Mouse (Mus musculus): ENCODE measurements at regions not wholly inside any gene's neighbourhood (a gene's known extent, or its start where the extent isn't known, plus 50 kb on each side); places are given as distances from the start of the nearest gene placed in this dataset.

DNA sequence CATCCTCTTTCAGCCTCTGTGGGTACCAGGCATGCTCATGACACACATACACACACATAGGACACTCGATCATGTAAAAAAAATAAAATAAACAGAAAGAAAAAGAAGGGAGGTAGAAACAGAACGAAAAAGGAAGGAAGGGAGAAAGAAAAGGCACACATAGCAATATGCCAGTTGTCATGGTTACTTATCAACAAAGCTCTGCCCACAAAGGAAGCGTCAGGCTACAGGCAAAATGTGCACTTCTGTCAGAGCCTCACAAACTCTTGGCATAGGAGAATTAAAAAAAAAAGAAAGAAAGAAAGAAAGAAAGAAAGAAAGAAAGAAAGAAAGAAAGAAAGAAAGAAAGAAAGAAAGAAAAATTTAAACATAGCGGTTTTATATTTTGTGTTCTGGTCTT, 56.9 kb upstream of the Sox2 start:
- no peak for DNase-seq (ENCODE audit: extremely low spot score)

DNA sequence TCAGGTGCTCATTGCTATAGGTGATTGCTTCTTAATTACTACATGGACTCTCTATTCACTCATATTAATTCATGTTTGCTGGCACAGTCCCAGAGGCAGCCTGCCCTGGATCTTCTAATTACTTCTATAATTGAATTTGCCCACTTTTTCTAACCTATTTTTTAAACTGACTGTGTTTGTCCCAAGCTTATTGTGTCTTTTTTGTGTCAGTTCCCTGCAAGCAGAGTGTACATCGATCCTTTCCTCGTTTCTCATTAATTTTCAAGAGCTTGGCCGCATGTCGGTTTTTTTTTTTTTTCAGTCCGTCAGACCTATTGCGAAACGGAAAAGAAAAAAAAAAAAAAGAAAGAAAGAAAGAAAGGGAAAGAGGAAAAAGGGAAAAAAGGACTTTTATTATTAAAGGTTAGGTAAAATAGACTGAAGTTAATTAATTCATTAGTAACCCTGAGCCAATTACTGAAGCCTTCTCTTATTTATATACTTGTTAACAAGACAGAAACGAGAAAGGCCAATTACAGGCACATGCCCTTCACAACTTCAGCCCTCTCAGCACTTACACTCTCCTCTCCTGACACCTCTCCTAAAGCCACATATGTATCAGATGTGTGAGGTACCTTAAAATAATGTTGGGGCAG, 72.2 kb upstream of the Sox2 start:
- no peak for DNase-seq (ENCODE audit: extremely low spot score)

DNA sequence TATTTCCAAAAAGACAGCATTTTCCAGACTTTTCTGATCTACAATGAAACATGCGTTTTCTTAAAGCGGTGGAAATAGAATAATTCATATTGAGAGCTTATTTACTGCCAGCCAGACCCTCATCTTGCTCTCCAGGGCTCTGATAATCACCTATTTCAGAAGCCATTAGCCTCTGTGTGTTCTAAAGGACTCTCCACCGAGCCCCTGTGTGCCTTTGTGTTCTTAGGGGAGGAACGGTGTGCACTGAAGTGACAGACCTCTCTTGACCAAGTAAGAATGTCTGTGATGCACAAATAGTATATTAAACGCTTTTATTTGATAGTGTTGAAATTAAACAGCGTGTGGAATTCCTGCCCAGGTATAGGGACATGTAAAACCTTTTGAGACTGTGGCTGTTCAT, 73.1 kb upstream of the Sox2 start:
- DNase-seq (ENCODE audit: extremely low spot score): no peak

DNA sequence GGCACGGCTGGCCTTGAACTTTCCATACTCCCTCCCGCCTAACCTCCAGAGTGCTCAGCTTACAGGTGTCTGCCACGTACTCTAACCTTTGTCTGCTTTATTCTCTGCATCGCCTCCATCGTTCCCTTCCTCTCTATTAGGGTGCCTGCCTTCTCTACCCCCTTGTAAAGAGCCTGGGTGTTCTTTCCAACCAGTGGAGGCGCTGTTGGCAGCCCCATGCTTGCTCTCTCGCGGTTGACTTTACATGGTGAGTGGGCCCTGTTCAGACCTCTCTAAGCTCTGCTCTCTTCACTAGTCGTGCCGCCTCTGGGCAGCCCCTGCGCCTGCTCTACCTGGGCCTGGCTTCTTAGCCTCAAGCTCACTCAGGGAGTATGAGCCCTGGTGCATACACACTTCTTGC, 74.0 kb upstream of the Sox2 start:
- no peak for DNase-seq (ENCODE audit: extremely low spot score)

DNA sequence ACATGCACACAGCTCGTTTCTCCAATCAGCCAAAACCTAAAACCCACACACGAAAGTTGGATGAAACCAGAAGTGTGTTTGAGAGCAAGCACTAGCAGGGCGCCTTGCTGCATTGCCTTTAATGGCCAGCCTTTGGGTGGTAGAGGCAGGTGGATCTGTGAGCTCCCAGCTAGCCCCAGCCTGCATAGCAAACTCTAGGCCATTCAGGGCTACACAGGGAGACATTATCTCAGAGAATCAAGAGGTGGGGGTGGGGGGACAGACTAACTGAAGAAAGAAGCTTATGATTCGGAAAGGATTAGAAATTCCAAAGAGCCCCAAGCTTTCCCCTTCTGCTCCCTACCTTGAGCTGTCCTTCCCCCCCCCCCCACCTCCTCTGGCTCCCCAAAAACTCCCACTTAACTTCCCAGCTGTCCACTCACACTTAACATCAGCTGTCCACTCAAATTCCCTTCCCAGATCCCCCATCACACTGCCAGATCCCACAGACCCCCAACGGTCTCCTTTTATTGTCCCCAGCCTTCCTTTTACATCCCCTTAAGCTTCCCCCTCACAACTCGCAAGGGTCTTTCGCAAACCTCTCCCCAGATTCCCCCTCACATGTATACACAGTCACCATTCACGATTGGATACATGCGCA, 75.4 kb upstream of the Sox2 start:
- no peak for DNase-seq (ENCODE audit: extremely low spot score)

DNA sequence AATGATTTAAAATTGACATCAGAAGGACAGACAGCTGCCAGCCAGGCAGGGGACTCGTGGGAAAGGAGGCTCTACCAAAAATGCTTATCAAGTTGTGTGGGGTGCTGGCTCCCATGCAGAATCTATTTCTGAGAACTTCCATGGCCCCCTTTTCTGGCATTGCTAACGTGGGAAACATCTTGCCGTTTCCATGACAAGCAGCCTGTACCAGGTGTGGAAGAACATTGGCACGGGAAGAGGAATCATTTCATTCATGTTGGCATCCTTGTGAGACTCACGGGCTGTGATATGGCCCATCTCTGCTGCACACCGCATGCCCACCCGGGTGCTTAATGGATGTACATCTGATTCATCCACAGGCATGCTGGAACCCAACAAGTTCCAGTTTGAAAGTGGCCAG, 76.9 kb upstream of the Sox2 start:
- no peak for DNase-seq (ENCODE audit: extremely low spot score)

DNA sequence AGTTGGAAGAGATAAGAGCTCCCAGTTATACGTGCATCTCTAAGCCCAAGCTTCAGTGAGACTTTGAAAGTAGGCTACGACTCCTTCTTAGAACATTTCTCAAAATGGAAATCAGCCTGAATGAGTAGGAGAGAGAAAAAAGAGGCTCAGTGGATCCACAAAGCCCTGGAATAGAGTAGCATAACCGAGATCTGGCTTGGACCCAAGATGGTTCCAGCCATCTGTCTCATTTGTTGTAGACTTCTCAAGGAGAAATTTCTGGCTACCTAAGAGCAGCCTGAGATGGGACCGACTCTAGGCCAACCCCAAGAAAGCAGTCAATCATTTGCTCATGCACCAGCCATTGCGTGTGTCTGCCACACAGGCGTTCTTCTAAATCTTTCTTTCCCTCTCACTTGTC, 78.1 kb upstream of the Sox2 start:
- DNase-seq (ENCODE audit: extremely low spot score): no peak

DNA sequence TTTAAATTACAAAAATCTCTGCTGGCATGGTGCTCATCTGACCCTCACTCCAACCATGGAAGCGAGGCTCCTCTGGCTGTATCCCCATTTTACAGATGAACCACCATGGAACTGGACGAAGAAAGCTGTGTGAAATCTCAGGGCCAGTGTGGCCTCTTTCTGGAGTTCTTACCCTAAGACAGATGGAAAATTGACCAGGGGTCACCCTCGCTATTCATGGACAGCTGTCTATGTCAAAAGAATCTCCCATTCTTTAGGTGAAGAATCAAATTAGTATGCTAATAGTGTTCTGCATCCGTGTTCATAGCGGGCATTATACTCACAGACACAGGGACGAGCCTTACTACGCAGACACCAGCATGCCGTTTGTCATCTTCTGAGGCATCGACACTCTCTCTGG, 78.6 kb upstream of the Sox2 start:
- DNase-seq (ENCODE audit: extremely low spot score): no peak

DNA sequence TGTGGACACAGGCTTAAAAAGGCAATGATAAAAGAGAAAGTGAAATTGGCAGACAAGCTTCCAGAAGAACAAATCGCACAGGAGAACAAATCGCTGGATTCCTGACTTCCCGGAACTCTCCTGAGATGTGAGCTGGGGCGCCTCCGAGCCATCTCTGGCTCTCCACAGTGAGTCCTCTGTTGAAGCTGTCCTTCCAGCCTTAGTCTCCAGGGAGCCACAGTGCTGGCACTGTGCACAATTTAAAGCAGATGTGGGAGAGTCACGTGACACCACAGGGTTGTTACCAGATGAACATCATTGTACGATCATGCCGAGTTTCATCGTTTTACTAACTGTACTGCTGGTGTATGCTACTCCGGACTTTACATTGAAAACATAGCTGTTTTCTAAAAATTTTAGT, 80.2 kb upstream of the Sox2 start:
- peak; percentile 32 for DNase-seq (ENCODE audit: extremely low spot score)

DNA sequence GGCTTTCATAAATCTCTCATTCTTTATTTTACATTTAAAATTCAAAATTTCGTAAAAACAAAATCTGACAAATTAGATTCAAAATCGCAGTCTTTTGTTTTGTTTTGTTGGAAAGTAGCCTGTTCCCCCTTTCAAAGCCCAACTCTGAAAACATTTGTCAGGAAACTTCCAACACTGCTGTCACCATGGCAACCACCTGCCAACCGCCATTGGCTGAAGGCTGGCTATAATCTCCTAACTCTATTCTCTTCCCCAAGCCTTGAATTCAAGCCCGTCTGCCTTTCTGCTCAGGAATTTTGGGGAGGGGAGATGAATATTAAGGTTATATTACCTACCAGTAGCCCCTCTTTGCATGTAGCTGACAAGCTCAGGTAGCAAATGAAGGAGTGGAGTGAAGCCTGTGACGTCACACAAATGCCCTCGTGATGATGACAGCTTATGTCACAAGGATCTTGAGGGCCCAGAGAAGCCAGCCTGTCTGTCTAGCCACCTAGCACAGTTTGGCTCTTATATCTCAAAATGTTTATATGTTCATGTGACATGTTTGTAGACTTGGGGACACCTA, 82.0 kb upstream of the Sox2 start:
- DNase-seq (ENCODE audit: extremely low spot score): peak; percentile 32

DNA sequence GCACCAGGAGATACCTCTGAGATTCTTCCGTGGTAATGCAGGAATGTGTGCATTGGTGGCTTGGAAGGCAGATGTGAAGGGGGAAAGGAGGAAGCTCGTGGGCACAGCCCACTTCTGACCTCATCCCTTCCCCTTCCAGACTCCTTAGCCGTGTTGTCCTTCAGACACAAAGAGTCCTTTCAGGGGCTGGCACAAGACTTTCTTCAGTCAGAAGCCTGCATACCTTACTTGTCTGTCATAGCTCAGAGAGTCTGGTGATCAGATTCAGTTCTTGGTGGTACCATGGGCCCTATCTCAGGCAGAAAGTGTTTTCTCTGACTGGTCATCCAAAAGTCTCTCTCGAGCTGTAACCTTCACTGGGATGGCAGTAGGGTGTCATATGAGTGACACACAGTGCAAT, 84.8 kb upstream of the Sox2 start:
- DNase-seq (ENCODE audit: extremely low spot score): no peak

DNA sequence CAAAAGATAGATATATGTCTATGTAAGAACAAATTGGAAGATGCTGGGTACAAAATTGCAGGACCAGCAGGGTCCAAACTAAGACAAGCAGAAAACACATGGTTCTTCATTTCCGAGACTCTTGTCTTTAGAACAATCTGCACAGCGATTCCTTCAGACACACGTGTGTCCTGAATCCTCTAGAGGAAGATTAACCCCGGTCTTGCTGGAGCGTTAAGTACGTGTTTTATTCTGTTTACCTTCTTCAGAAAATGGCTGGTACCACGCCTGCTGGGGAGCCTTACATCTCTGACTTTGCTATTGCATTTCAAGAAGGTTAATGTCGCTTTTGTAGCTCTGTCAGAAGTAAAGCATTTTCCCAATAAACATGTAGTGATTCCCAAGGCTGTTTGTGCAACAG, 87.3 kb upstream of the Sox2 start:
- DNase-seq (ENCODE audit: extremely low spot score): no peak

DNA sequence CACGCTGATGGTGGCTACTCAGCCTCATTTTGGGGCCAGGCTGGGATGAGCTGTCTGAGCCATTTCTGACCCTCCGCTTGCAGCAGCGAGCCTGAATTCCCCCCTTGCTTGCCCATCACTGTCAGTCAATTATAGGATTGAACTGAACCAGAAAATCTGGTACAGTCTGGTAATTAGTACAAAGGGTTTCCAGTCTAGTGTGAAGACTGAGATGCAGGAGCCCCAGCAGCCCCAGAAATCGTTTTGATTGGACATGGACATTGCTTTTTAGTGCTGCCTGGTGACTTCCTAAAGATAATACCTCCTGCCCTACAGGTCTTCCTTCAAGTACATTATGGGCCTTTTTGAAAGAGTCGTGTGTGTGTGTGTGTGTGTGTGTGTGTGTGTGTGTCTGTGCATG, 88.5 kb upstream of the Sox2 start:
- peak; percentile 33 for DNase-seq (ENCODE audit: extremely low spot score)

DNA sequence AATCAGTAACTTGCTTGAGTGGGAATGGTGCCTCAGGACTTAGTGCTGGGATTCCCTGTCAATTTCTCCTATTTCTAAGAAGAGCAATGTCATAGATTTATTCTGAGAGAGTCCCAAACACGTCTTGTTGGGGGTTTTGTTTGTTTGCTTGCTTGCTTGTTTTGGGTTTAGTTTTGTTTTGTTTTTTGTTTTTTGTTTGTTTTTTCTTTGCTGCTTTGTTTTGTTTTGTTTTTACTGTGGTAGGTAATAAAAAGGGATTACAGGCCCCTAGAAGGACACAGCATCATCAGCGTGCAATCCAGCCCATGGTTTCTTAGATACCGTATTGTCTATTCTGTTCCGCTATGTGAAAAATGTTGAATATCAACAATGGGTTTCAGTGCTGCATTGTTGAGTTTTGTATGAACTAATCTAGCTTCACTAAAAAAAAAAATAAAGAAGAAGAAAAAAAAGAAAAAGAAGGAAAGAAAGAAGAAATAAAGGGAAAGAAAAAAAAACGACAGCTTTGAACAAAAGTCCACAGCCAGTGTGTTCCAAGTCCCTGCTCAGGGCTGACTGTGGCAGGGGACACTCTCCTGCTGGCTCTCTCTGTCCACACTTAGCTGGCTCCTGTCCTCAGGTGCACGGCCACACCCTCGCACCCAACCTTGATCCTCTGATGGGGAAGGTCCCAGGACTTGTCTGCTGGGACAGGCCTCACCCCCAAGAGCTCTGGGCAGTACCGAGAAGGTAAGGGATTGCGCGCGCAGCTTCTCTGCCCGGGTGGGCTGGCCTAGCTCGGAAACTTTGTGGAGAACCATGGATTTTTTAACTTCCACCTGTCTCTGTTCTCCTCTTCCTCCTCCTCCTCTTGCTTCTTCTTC, 90.1 kb upstream of the Sox2 start:
- DNase-seq (ENCODE audit: extremely low spot score): peak; percentile 36

DNA sequence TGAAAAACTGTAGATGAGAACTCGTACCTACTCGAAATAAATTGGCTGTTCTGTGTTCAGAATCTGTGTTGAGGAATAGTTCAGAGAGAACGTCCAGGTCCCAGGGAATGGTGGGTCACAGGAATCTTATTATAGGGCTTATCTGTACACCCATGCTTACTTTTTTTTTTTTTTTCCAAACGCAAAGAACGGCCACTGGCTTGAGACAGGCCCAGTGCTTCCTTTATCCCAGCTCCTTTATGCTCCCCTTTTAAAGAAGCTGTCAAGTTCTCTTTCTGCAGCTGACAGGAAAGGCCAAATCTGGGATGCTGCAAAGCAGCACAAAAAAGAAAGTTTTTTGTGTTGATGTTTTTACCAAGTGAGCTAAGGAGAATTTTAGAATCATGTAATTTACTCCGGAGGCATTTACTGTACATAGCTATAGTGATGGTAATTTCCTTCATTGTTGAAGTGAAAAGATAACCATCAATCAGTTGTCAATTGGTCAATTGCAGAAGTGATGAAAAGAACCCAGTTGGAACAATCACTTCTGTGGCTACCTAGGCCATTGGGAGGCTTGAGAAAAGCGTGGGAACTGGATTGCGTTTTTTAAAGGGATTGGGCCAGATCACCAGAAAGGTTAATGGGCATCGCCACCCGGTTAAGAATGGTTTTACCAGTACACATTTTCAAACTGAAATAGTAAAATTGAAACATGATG, 91.2 kb upstream of the Sox2 start:
- peak; percentile 37 for DNase-seq (ENCODE audit: extremely low spot score)

DNA sequence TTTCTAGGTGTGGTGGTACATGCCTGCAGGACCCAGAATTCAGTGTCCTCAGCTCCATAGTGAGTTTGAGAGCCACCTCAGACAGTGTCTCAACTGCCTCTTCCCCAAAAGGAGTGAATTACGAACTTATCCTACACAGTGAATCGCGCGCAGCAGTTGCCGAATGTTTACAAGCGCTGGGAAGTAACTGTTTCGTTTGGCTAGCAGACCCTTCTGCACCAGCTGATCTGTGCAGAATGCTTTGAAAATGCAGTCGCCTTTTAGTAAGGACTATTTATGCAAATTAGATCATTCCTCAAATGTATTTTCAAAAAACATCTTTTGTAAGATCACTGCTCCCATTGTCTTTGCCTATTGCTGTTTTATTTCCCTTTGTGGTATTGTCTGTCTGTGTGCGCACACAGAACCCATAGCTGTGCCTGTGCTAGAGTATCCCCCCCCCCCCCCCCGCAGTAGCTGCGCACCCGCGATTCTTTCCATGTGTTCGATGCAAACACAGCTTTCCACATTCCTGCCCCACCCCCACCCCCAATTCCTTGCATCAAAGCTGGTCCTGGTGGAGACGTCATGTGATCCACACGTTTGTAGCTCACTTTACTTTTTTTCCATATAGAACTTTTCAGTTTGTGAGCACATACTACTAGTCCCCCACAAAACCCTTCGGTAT, 97.5 kb upstream of the Sox2 start:
- DNase-seq (ENCODE audit: extremely low spot score): no peak

DNA sequence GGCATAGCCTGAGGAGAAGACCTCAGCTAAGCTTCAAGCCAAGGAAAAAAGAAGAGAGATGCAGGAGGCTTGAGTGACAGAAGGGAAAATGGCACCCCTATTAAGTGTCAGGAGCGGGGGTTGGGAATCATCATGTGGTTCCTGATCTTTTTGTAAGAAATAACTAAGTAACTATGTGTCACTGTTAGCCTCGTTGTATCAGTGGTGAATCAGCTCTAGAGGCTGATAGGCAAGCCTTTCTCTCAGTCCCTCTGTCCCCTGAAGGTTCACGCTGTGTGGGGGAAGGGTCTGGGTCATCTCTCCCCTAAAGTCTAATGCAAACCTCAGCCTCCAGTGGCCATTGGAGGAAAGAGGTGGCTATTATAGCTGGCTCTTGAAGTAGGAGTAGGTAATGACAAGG, 99.1 kb upstream of the Sox2 start:
- DNase-seq (ENCODE audit: extremely low spot score): no peak

DNA sequence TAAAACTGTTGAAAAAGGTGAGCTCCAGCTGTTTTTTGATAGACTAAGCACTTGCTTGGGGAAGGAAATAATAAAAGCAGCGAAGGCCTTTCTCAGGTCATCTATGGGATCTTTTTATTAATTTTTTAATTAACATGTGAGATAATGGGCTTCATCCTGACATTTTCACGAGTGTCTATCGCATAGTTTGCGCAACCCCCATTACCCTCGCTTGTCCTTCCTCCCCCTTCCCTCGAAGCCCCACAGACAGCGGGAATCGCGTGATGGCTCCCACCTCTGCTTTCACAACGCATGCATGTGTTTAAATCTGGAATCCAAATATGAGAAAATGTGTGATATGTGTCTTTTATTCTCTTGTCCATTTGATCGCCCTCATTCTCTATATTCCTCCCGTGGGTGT, 100.0 kb upstream of the Sox2 start:
- no peak for DNase-seq (ENCODE audit: extremely low spot score)

DNA sequence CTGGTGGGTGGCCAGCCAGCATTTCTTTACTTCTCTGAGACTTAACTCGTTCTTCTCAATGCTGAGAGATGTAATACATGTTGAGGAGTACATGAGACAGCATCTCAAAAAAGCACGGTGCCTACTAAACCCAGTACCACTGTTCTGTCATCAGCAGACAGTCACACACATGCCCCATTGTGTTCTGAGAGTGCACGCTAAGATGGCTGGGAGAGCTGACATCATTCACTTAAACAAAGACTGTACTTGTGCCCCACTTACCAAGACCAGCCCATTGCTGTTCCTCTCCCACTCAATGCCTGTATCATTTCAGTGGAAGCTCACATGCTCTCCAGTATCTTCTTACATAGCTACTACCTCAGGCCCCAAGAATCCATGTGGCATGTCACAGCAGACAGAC, 117.8 kb upstream of the Sox2 start:
- no peak for DNase-seq (ENCODE audit: extremely low spot score)

DNA sequence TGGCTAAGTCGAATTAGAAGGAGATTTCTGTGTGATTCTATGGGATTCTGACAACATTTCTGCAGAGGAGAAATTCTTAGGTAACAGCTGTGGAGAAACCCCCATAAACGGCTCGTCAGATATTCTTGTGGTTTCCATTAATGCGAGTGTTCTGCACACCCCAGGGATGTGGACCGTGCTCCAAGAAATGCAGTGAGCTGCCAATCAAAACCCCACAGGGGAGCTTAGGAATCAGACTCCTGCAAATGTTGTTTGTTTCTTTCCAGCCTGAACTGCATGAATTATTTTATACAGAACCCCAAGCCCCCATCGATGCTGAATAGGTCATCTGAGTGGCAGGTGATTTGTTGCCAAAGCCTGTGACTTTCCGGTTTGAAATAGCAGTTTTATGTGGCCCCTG, 118.4 kb upstream of the Sox2 start:
- no peak for DNase-seq (ENCODE audit: extremely low spot score)

DNA sequence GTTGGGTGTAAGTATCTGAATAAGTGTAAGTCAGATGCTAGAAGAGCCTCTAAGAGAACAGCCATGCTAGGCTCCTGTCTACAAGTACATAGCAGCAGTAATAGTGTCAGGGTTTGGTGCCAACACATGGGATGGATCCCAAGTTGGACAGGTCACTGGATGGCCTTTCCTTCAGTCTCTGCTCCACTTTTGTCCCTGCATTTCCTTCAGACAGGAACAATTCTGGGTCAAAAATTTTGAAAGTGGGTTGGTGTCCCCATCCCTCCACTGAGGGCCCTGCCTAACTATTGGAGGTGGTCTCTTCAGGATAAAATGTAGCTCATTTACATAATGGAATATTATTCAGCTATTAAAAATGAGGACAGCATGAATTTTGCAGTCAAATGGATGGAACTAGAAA, 122.7 kb upstream of the Sox2 start:
- no peak for DNase-seq (ENCODE audit: extremely low spot score)

DNA sequence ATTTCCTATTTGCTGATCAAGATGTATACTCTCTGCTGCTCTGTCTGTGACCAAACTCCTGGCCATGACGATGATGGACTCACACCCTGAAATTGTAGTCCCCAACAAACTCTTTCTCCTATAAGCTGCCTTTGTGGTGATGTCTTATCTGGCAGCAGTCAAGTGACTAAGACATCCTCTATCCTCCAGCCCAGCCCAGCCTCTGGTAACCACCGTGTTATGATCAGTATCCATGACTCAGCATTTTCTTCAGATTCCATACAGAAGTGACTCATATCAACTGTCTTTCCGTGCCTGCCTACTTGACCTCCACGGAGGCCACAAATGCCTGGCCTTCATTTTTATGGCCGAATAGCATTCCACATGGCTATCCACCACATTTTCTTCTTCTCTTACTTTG, 124.5 kb upstream of the Sox2 start:
- no peak for DNase-seq (ENCODE audit: extremely low spot score)
